Mouse (Mus musculus) brown adipose tissue, adult 24 weeks (tissue): Measurements from ENCODE around the gene Ccrl2. TPM values are rescaled to one million over a fixed set of nuclear protein-coding genes. Genes with fewer than 3 reads are reported as not detected.
A peak's percentile ranks its signal among the peaks of the same experiment; 100 is the strongest.

Source experiments
- H3K27ac ChIP-seq: fragments of 200-500 bp; replicated peaks from 2 replicates; pipeline ENCODE4 v1.5.1; 2012; ENCODE audit warnings: low read depth, mild to moderate bottlenecking, low read length
- H3K4me1 ChIP-seq: fragments of 200-500 bp; 2 replicates; pipeline ENCODE4 v1.6.1; 2012; ENCODE audit warnings: low read length, mixed read lengths; ENCODE audit not compliant: control insufficient read depth, insufficient read depth, insufficient read length
- H3K4me3 ChIP-seq: fragments of 200-500 bp; 2 replicates; pipeline ENCODE4 v1.5.1; 2012; ENCODE audit warnings: low read depth, mild to moderate bottlenecking, low read length, moderate library complexity; ENCODE audit not compliant: insufficient read depth
- polyA plus RNA-seq: library from polyadenylated mRNA; stranded (reverse); fragments of >200 nt; gene quantifications from 2 replicates; pipeline ENCODE4 v1.2.4, GENCODE M21; 2012; ENCODE audit not compliant: missing spikeins, insufficient read depth, insufficient read length

The Ccrl2 gene
- 1.3 and 1.6 TPM in 2 replicates for polyA plus RNA-seq

DNA sequence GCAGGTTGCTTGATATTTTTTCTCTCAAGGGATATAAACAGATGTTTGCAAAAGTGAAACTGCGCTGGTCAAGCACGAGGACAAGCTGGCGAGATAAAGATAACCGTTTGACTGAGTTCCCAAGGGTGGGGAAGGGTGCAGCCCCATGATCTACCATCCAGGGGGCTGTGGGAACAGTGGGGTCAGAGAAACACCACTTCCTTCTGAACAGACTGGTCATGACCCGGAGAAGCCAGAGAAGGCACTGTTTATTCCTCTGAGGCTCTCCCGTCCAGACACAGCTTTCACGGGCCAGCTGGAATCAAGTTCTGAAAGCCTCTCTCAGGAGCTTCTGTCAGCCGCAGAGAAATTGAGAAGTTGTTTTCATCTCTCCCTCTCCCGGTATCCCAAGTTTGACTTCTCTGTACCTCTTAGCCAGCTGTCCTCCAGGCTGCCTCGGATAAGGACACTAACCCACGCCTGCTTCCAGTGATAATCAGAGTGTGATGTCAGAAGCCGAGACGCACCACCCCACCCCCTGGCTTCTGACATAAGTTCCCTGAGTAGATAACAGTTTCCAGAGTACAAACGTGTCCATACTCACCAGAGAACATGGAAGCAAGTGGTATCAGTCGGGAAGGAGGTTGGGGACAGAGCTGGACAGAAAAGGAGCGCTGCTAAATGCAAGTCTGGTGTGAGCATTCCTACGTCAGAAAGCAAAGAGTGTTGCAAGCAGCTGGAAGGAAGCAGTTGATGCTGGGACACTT, at the start of gene Ccrl2:
Ccrl2 (minus strand) TSS at position 722 of the 746 bp plus-strand sequence.
- peaks cover 4% of the 10 kb centered on the region for H3K4me1 ChIP-seq
- peak within 1 kb of the TSS; percentile 73 for H3K27ac ChIP-seq
- H3K4me3 ChIP-seq = peak within 1 kb of the TSS; percentile 73

- no peak overlapping the region for H3K27ac ChIP-seq
- no peak overlapping the region for H3K4me3 ChIP-seq
- H3K4me1 ChIP-seq = no peaks in the 10 kb centered on the region
Observed at GRCm38 (mm10) chr9:111103893-111104292, 46.6 kb upstream of the Ccrl2 start.

GRCm38 (mm10) chr9:111103293-111103692, 46.0 kb upstream of the Ccrl2 start:
- no peak overlapping the region for H3K4me3 ChIP-seq
- H3K4me1 ChIP-seq = no peaks in the 10 kb centered on the region

GRCm38 (mm10) chr9:111100406-111100805, 43.1 kb upstream of the Ccrl2 start:
- H3K4me3 ChIP-seq = no peak overlapping the region
- H3K27ac ChIP-seq = no peak overlapping the region
- no peaks in the 10 kb centered on the region for H3K4me1 ChIP-seq

More at GRCm38 (mm10) chr9:111103293-111103692, 46.0 kb upstream of the Ccrl2 start:
- no peak overlapping the region for H3K27ac ChIP-seq

DNA sequence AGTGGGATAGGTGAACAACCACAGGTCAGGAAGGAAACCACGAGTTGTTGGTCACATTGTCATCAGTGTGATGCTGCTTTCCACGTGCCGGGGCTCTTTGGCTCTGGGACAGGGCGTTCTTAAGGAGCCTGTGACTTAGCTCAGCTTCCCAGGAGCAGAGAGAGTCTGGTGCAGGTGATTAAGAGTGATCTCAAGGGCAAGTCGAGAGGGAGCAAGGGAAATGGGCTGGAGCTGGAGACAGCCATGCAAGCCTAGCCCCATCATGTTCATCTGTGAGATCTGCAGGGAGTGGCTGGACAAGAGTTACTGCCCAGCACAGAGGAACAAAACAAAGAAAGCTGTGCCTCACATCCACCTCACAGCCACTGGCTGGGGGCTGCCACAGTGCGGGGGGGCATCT, 40.2 kb upstream of the Ccrl2 start:
- no peaks in the 10 kb centered on the region for H3K4me1 ChIP-seq
- no peak overlapping the region for H3K4me3 ChIP-seq
- H3K27ac ChIP-seq = no peak overlapping the region

- Histone ChIP-seq H3K4me1 (no peaks in the 10 kb centered on the region), H3K27ac (no peak overlapping the region), H3K4me3 (no peak overlapping the region)
Observed at GRCm38 (mm10) chr9:111096419-111097326, 39.4 kb upstream of the Ccrl2 start.

DNA sequence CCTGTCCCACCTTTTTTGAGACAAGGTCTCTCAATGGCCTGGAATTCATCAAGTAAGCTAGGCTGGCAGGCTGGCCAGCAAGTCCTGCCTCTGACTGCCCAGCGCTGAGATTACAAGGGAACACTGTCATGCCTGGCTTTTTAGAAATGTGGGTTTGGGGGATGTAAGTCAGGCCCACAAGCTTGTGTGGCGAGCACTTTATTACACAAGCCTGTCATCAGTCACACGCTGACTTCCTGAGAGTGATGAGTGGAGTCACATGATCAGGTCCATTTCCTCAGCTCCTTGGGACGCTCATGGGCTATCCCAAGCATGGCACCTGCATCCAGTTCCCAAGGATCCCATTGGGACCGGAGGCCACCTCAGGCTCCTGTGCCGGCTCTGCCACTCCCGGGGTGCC, 38.4 kb upstream of the Ccrl2 start:
- Histone ChIP-seq H3K27ac (no peak overlapping the region), H3K4me3 (no peak overlapping the region), H3K4me1 (no peaks in the 10 kb centered on the region)

- Histone ChIP-seq H3K27ac (no peak overlapping the region), H3K4me1 (no peaks in the 10 kb centered on the region), H3K4me3 (no peak overlapping the region)
Observed at GRCm38 (mm10) chr9:111094626-111095025, 37.3 kb upstream of the Ccrl2 start.

- Histone ChIP-seq H3K4me3 (no peak overlapping the region), H3K4me1 (no peaks in the 10 kb centered on the region), H3K27ac (no peak overlapping the region)
Observed at GRCm38 (mm10) chr9:111093094-111093493, 35.8 kb upstream of the Ccrl2 start.

- H3K4me3 ChIP-seq = no peak overlapping the region
- no peak overlapping the region for H3K27ac ChIP-seq
- no peaks in the 10 kb centered on the region for H3K4me1 ChIP-seq
Observed at GRCm38 (mm10) chr9:111092657-111093056, 35.3 kb upstream of the Ccrl2 start.

- Histone ChIP-seq H3K27ac (no peak overlapping the region), H3K4me1 (no peaks in the 10 kb centered on the region), H3K4me3 (no peak overlapping the region)
Observed at GRCm38 (mm10) chr9:111088886-111089285, 31.6 kb upstream of the Ccrl2 start.

- Histone ChIP-seq H3K4me1 (no peaks in the 10 kb centered on the region), H3K27ac (no peak overlapping the region), H3K4me3 (no peak overlapping the region)
Observed at GRCm38 (mm10) chr9:111087960-111088359, 30.6 kb upstream of the Ccrl2 start.

DNA sequence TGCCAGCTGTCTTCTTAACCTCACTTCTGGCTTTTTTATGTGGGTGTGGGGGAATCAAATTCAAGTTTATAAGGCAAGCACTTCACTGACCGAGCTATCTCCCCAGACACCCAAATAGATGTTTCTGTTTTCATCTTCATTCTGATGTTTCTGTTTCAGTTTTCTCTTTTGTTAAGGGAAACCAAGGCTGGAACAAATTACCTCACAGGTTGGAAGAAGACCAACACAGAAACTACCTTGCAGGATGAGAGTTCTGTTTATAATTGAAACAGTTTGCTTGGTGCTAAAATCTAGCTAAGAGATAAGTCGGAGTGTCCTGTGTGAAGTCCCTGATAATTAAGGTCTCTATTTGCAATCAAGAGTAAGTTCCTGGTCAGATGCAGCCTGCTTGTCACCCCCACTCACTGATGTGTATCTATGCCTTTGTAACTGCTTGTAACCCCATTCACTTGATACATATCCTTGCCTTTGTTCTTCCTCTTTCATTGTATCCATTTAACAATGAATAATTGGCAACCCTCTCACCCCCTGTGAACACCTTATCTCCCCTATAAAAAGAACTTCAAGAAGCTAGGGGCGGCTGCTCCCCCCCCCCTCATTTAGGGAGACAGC, 29.8 kb upstream of the Ccrl2 start:
- no peak overlapping the region for H3K27ac ChIP-seq
- no peaks in the 10 kb centered on the region for H3K4me1 ChIP-seq
- no peak overlapping the region for H3K4me3 ChIP-seq

- Histone ChIP-seq H3K4me1 (no peaks in the 10 kb centered on the region), H3K4me3 (no peak overlapping the region), H3K27ac (no peak overlapping the region)
Observed at GRCm38 (mm10) chr9:111086137-111086536, 28.8 kb upstream of the Ccrl2 start.

- Histone ChIP-seq H3K27ac (no peak overlapping the region), H3K4me1 (no peaks in the 10 kb centered on the region), H3K4me3 (no peak overlapping the region)
Observed at GRCm38 (mm10) chr9:111085329-111085728, 28.0 kb upstream of the Ccrl2 start.
